ENCODE assay signal across 9 mouse cellular contexts in the genomic region with DNA sequence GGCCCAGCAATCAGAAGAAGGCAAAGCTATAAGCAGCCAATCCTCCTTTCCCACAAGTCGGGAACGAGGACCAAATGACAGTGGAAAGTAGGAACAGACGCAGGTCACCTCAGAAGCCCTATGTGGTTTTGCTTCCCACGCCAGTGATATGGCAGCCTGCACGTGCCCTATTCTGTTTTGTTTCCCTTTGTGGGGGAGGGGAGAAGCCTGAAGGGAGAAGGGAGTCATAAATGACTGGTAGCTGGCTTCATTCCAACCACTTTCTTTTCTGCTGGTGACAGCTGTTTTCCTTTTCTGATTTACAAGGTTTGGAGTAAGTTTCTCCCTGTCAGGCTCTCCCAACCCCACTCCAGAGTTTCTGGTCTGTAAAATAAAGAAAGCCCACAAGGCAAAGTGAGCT. TPM values are rescaled to one million over a fixed set of nuclear protein-coding genes. Genes with fewer than 3 reads are reported as not detected.
DNase-seq lines count a peak whose midpoint lies in the region; ATAC-seq and TF ChIP-seq lines count a peak whose summit lies in the region.
"Had no signal": no experiment of that assay in that cellular context is flagged by ENCODE, and none has a peak within 500 bp of the region (broad histone marks: within the 10 kb centered on the region; RNA-seq: fewer than 3 reads in every experiment).

No protein-coding gene starts in this region.

- 0 out of 2 replicates have a peak overlapping the region, but pooled peaks have one; percentile 9 for H3K27ac ChIP-seq in liver, adult 2 months (replicated peaks; ENCODE audit: insufficient read depth, low read depth, low read length)
- H3K27ac ChIP-seq in liver, postnatal 0 days (ENCODE audit: low read depth): no peak overlapping the region
- 0 out of 2 replicates have a peak overlapping the region, but pooled peaks have one; percentile 35 for H3K27ac ChIP-seq in forebrain, postnatal 0 days (ENCODE audit: low read depth, low read length)
- H3K27ac ChIP-seq in intestine, postnatal 0 days (ENCODE audit: low read depth, low read length): peak overlapping the region; percentile 50; the same call in 1 of the 2 replicates
- H3K27ac ChIP-seq in midbrain, postnatal 0 days (ENCODE audit: low read depth, low read length): 0 out of 2 replicates have a peak overlapping the region, but pooled peaks have one; percentile 3

- no peak for TF ChIP-seq EP300 in liver, postnatal 0 days (IDR thresholded peaks at IDR 0.05; ENCODE audit: low read depth)

- H3K4me2 ChIP-seq in liver, postnatal 0 days (ENCODE audit: low read depth, low read length): no peak overlapping the region
- H3K4me2 ChIP-seq in forebrain, postnatal 0 days (ENCODE audit: low read depth): no peak overlapping the region
- H3K4me2 ChIP-seq in intestine, postnatal 0 days (replicated peaks; ENCODE audit: low read depth): no peak overlapping the region
- no peak overlapping the region for H3K4me2 ChIP-seq in midbrain, postnatal 0 days (ENCODE audit: low read depth, low read length, poor library complexity, severe bottlenecking)

- H3K9me3 ChIP-seq in liver, postnatal 0 days (ENCODE audit: low read length): no peaks in the 10 kb centered on the region
- no peaks in the 10 kb centered on the region for H3K9me3 ChIP-seq in forebrain, postnatal 0 days (ENCODE audit: low read length)
- no peaks in the 10 kb centered on the region for H3K9me3 ChIP-seq in intestine, postnatal 0 days (ENCODE audit: control insufficient read depth)
- H3K9me3 ChIP-seq in midbrain, postnatal 0 days (ENCODE audit: low read length): no peaks in the 10 kb centered on the region

- H3K79me2 ChIP-seq in liver, adult 2 months (ENCODE audit: control insufficient read depth, insufficient read depth, low read length): no peaks in the 10 kb centered on the region

- H3K36me3 ChIP-seq in liver, adult 2 months (ENCODE audit: control insufficient read depth, insufficient read depth, low read length): peaks cover 81% of the 10 kb centered on the region
- peaks cover 98% of the 10 kb centered on the region for H3K36me3 ChIP-seq in liver, postnatal 0 days (replicated peaks; ENCODE audit: insufficient read depth, low read length)
- peaks cover 99% of the 10 kb centered on the region for H3K36me3 ChIP-seq in forebrain, postnatal 0 days (ENCODE audit: insufficient read depth)
- H3K36me3 ChIP-seq in intestine, postnatal 0 days (ENCODE audit: control insufficient read depth, insufficient read depth): peaks cover 94% of the 10 kb centered on the region
- H3K36me3 ChIP-seq in midbrain, postnatal 0 days (ENCODE audit: insufficient read depth, low read length): peaks cover 87% of the 10 kb centered on the region

- no peak for TF ChIP-seq CTCF in liver, adult 2 months (IDR thresholded peaks at IDR 0.05; ENCODE audit: low read depth, low read length)
- TF ChIP-seq CTCF in liver, postnatal 0 days (IDR thresholded peaks at IDR 0.05; ENCODE audit: low read depth): no peak
- TF ChIP-seq CTCF in forebrain, postnatal 0 days (IDR thresholded peaks at IDR 0.05; ENCODE audit: low read depth): no peak
- TF ChIP-seq CTCF in intestine, postnatal 0 days (IDR thresholded peaks at IDR 0.05; ENCODE audit: low read depth): no peak
- no peak for TF ChIP-seq CTCF in midbrain, postnatal 0 days (IDR thresholded peaks at IDR 0.05)

- H3K4me3 ChIP-seq in liver, adult 2 months (ENCODE audit: insufficient read depth, low read depth, low read length): no peak overlapping the region
- H3K4me3 ChIP-seq in liver, postnatal 0 days (ENCODE audit: low read depth, low read length): no peak overlapping the region
- no peak overlapping the region for H3K4me3 ChIP-seq in forebrain, postnatal 0 days (ENCODE audit: low read depth, low read length)
- no peak overlapping the region for H3K4me3 ChIP-seq in intestine, postnatal 0 days (ENCODE audit: low read depth, low read length)
- no peak overlapping the region for H3K4me3 ChIP-seq in midbrain, postnatal 0 days (ENCODE audit: low read depth, low read length)
- H3K4me3 ChIP-seq: erythroblast, embryonic 14.5 days had no signal

- H3K4me1 ChIP-seq in liver, adult 2 months (ENCODE audit: control insufficient read depth, insufficient read depth, low read length): peaks cover 11% of the 10 kb centered on the region
- H3K4me1 ChIP-seq in liver, postnatal 0 days (ENCODE audit: insufficient read depth): no peaks in the 10 kb centered on the region
- no peaks in the 10 kb centered on the region for H3K4me1 ChIP-seq in forebrain, postnatal 0 days (ENCODE audit: insufficient read depth)
- peaks cover 7% of the 10 kb centered on the region; the same call in 1 of the 2 replicates for H3K4me1 ChIP-seq in intestine, postnatal 0 days (replicated peaks; ENCODE audit: control insufficient read depth, insufficient read depth, low read length)
- H3K4me1 ChIP-seq in midbrain, postnatal 0 days (ENCODE audit: insufficient read depth, low read length): no peaks in the 10 kb centered on the region

- 53% methylated on average over 5 of the region's 5 CpGs for WGBS in liver, adult 2 months
- 48% methylated on average over 5 of the region's 5 CpGs for WGBS in liver, postnatal 0 days (ENCODE audit: insufficient replicate concordance)
- 17% methylated on average over 5 of the region's 5 CpGs for WGBS in forebrain, postnatal 0 days
- 11% methylated on average over 5 of the region's 5 CpGs for WGBS in intestine, postnatal 0 days
- WGBS in midbrain, postnatal 0 days: 39% methylated on average over 5 of the region's 5 CpGs

- H3K27me3 ChIP-seq in liver, adult 2 months (ENCODE audit: control insufficient read depth, insufficient read depth, low read length): no peaks in the 10 kb centered on the region
- H3K27me3 ChIP-seq in liver, postnatal 0 days (ENCODE audit: insufficient read depth, low read length): no peaks in the 10 kb centered on the region
- H3K27me3 ChIP-seq in forebrain, postnatal 0 days (ENCODE audit: insufficient read depth, low read length): no peaks in the 10 kb centered on the region
- H3K27me3 ChIP-seq in intestine, postnatal 0 days (replicated peaks; ENCODE audit: control insufficient read depth, insufficient read depth, low read length): no peaks in the 10 kb centered on the region
- no peaks in the 10 kb centered on the region for H3K27me3 ChIP-seq in midbrain, postnatal 0 days (ENCODE audit: insufficient read depth, low read length)

- ATAC-seq in liver, postnatal 0 days: no peak
- peak; percentile 42; the same call in 1 of the 2 replicates for ATAC-seq in forebrain, postnatal 0 days
- peak; percentile 20; the same call in 1 of the 2 replicates for ATAC-seq in intestine, postnatal 0 days
- no peak for ATAC-seq in midbrain, postnatal 0 days (ENCODE audit: low FRiP score)
- ATAC-seq in megakaryocyte progenitor cell, adult 5-6 weeks (replicated peaks; ENCODE audit: poor library complexity): no peak

- no peak for TF ChIP-seq POLR2A in liver, adult 2 months (IDR thresholded peaks at IDR 0.05; ENCODE audit: extremely low read depth, insufficient read depth, low read length)

- peak; percentile 29 for DNase-seq in liver, adult 2 months (ENCODE audit: extremely low read depth, low read depth, low spot score)
- DNase-seq in liver, postnatal 0 days: no peak
- peak; percentile 56 for DNase-seq in forebrain, postnatal 0 days
- DNase-seq in midbrain, postnatal 0 days (ENCODE audit: low spot score): no peak
- DNase-seq in layer of hippocampus, adult 11-12 months (ENCODE audit: low spot score): no peak
- no peak for DNase-seq in spleen, postnatal 4 days (ENCODE audit: low spot score in 2 of 2)

- H3K9ac ChIP-seq in liver, adult 2 months (ENCODE audit: low read depth, low read length): no peak overlapping the region
- no peak overlapping the region for H3K9ac ChIP-seq in liver, postnatal 0 days (replicated peaks)
- no peak overlapping the region for H3K9ac ChIP-seq in forebrain, postnatal 0 days
- H3K9ac ChIP-seq in intestine, postnatal 0 days (ENCODE audit: low read depth, low read length): no peak overlapping the region
- no peak overlapping the region for H3K9ac ChIP-seq in midbrain, postnatal 0 days (replicated peaks; ENCODE audit: low read length, poor library complexity, severe bottlenecking)

RNA-seq across cellular contexts. Expression of a gene that starts 17.8 kb away (rescaled TPM):
- 5.9 and 6.4 TPM in 2 replicates for total RNA-seq in liver, adult 2 months (2014; rRNA removed)
- 5.9 and 7.5 TPM in 2 replicates for polyA plus RNA-seq in liver, adult 2 months (2012; rRNA removed)
- polyA plus RNA-seq in liver, postnatal 0 days (2015; fragmentation: Nextera tagmentation; extraction: Ambion mirVana): 5.2 and 5.9 TPM in 2 replicates
- 9.5 and 12.0 TPM in 2 replicates for total RNA-seq in forebrain, postnatal 0 days (2014; rRNA removed)
- polyA plus RNA-seq in forebrain, postnatal 0 days (2015; fragmentation: Nextera tagmentation; extraction: Ambion mirVana): 9.2 and 12.5 TPM in 2 replicates
- 10.7 and 12.5 TPM in 2 replicates for polyA plus RNA-seq in intestine, postnatal 0 days (2015; fragmentation: Nextera tagmentation; extraction: Ambion mirVana)
- 8.9 and 15.9 TPM in 2 replicates for total RNA-seq in midbrain, postnatal 0 days (2014; rRNA removed)
- polyA plus RNA-seq in midbrain, postnatal 0 days (2015; fragmentation: Nextera tagmentation; extraction: Ambion mirVana): 13.5 and 14.8 TPM in 2 replicates
- total RNA-seq in megakaryocyte progenitor cell, adult 5-6 weeks (2015): 5.1 and 8.5 TPM in 2 replicates
- total RNA-seq in megakaryocyte progenitor cell, adult 5-6 weeks (2017): 5.0 and 5.2 TPM in 2 replicates

RNA-seq across cellular contexts. Expression of a gene that starts 40.3 kb away (rescaled TPM):
- 8.9 and 15.5 TPM in 2 replicates for total RNA-seq in liver, adult 2 months (2014; rRNA removed)
- polyA plus RNA-seq in liver, adult 2 months (2012; rRNA removed): 18.5 and 21.3 TPM in 2 replicates
- 2.1 and 2.6 TPM in 2 replicates for polyA plus RNA-seq in liver, postnatal 0 days (2015; fragmentation: Nextera tagmentation; extraction: Ambion mirVana)
- 14.8 and 21.2 TPM in 2 replicates for total RNA-seq in forebrain, postnatal 0 days (2014; rRNA removed)
- 9.3 and 9.6 TPM in 2 replicates for polyA plus RNA-seq in forebrain, postnatal 0 days (2015; fragmentation: Nextera tagmentation; extraction: Ambion mirVana)
- 1.8 and 2.3 TPM in 2 replicates for polyA plus RNA-seq in intestine, postnatal 0 days (2015; fragmentation: Nextera tagmentation; extraction: Ambion mirVana)
- total RNA-seq in midbrain, postnatal 0 days (2014; rRNA removed): 19.2 and 26.7 TPM in 2 replicates
- polyA plus RNA-seq in midbrain, postnatal 0 days (2015; fragmentation: Nextera tagmentation; extraction: Ambion mirVana): 5.9 and 7.3 TPM in 2 replicates
- 16.2 and 27.0 TPM in 2 replicates for total RNA-seq in megakaryocyte progenitor cell, adult 5-6 weeks (2015)
- 7.8 and 11.5 TPM in 2 replicates for total RNA-seq in megakaryocyte progenitor cell, adult 5-6 weeks (2017)

Comparison
In these comparisons a context has a peak if more than half of its experiments do, and no peak if none do; other contexts are left out.
1. DNase-seq: peak in liver, adult 2 months (single experiment) and forebrain, postnatal 0 days (single experiment); none in liver, postnatal 0 days (single experiment), midbrain, postnatal 0 days (single experiment), layer of hippocampus, adult 11-12 months (single experiment) and spleen, postnatal 4 days (0 of 2).
2. ATAC-seq: peak in forebrain, postnatal 0 days (single experiment) and intestine, postnatal 0 days (single experiment); none in liver, postnatal 0 days (single experiment), midbrain, postnatal 0 days (single experiment) and megakaryocyte progenitor cell, adult 5-6 weeks (single experiment).